Mouse (Mus musculus) embryonic facial prominence, embryonic 10.5 days (tissue): ENCODE measurements around the gene Cdc42bpa. TPM values are rescaled to one million over a fixed set of nuclear protein-coding genes. Genes with fewer than 3 reads are reported as not detected.

Experiments used
- DNase-seq: peaks from one replicate; pipeline ENCODE4 v3.0.0-alpha.2; 2017; ENCODE audit warnings: low spot score
- H3K27ac ChIP-seq: fragments of 300-500 bp; sonication (generic); replicated peaks from 2 replicates; pipeline ENCODE4 v1.5.1; 2016; ENCODE audit warnings: mild to moderate bottlenecking
- H3K27me3 ChIP-seq: fragments of 300-500 bp; sonication (generic); replicated peaks from 2 replicates; pipeline ENCODE4 v1.6.1; 2016; ENCODE audit warnings: low read depth, mild to moderate bottlenecking; ENCODE audit not compliant: poor library complexity, severe bottlenecking
- H3K36me3 ChIP-seq: fragments of 300-500 bp; sonication (generic); replicated peaks from 2 replicates; pipeline ENCODE4 v1.6.1; 2016; ENCODE audit warnings: mild to moderate bottlenecking, moderate library complexity
- H3K4me1 ChIP-seq: fragments of 300-500 bp; sonication (generic); 2 replicates; pipeline ENCODE4 v1.6.1; 2016
- H3K4me3 ChIP-seq: fragments of 300-500 bp; sonication (generic); 2 replicates; pipeline ENCODE4 v1.5.1; 2016; ENCODE audit warnings: mild to moderate bottlenecking, moderate library complexity
- H3K9me3 ChIP-seq: fragments of 300-500 bp; sonication (generic); 2 replicates; pipeline ENCODE4 v1.6.1; 2016; ENCODE audit warnings: mild to moderate bottlenecking
- WGBS: fragments of 180-500 bp; shearing (Covaris S2); methylation state at CpG from one replicate; pipeline ENCODE4 v1.1.7; 2016; 5-methylcytosine and 5-hydroxymethylcytosine counted together
- polyA plus RNA-seq: library from polyadenylated mRNA; unstranded; fragments of >200 nt; fragmentation: Nextera tagmentation; extraction: Ambion mirVana; gene quantifications from 2 replicates; pipeline ENCODE4 v1.2.1, GENCODE M21; 2016

Gene Cdc42bpa
- polyA plus RNA-seq, 1 experiment from 2014 or later, result 12.9 TPM

DNA sequence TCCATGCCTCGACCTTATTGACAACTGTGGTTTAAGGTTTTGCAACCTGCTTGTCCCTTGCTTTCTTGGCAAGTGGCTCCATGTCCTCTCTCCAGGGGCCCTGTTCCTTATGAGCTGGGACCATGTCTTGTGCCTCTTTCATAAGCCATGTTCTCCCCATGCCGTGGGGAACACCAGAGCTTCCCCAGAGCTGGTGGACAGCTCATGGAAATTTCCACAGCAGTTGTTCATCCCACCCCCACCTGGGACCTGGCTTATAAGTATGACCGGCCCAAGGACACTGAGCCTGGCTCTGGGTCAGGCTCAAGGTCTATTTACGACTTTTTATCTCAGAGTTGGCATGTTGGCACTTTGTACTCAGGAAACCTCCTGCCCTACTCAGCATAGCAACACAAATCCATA lies 249.8 kb downstream of the Cdc42bpa start:
- no peak for DNase-seq
- 86% methylated on average over 4 of the region's 4 CpGs for WGBS

DNA sequence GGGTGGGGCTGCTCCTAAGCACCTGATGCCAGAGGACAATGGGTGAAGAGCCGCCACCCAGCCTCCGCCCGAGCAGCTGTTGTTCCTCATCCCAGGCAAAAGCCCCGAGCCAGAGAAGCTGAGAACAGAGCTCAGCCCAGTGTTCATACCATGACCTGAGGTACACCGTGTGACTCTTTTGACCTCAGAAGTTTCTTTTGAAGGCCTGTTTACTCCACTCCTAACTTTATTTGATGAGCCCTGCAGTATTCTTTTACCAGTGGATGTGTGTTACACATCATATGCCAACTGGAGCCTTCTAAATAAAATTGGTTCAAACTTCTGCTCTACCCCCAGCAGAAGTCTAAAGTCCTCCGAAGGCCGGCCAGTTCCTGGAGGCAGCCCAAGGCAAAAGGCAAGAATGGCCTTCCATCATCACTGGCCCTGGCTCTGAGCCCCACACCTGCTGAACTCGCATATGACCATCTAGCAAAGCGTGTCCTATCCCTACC lies 250.6 kb downstream of the Cdc42bpa start:
- no peak for DNase-seq
- WGBS, result 85% methylated on average over 9 of the region's 9 CpGs
- no peaks in the 10 kb centered on the region for H3K27me3 ChIP-seq
- H3K4me1 ChIP-seq, result no peaks in the 10 kb centered on the region
- no peaks in the 10 kb centered on the region for H3K36me3 ChIP-seq
- H3K9me3 ChIP-seq, result no peaks in the 10 kb centered on the region
- H3K27ac ChIP-seq, result no peak overlapping the region
- no peak overlapping the region for H3K4me3 ChIP-seq

More for the DNA sequence above, 249.8 kb downstream of the Cdc42bpa start:
- Histone ChIP-seq H3K4me3 (no peak overlapping the region), H3K36me3 (no peaks in the 10 kb centered on the region), H3K27ac (no peak overlapping the region), H3K27me3 (no peaks in the 10 kb centered on the region), H3K9me3 (no peaks in the 10 kb centered on the region; the same call in 1 of the 2 replicates), H3K4me1 (no peaks in the 10 kb centered on the region)

DNA sequence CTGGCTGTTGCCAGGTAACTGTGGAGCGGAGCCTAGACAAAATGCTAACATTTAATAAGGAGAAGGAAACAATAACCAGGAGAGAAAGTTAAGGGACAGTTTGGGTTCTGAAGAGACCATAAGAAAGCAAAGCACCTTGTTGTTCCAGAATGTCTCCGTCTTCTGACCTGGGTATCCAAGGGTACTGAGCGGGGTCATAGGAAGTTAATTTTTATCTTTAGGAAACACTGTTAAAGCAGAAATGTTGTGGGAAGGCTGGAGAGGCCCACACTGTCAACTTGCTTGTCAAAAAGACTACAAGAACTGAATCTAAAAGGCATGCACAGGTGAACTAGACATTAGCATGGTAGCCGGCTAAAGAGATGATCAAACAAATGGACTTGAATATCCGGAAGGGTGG lies 252.6 kb downstream of the Cdc42bpa start:
- Histone ChIP-seq H3K27ac (no peak overlapping the region), H3K36me3 (no peaks in the 10 kb centered on the region), H3K27me3 (no peaks in the 10 kb centered on the region), H3K9me3 (no peaks in the 10 kb centered on the region), H3K4me3 (no peak overlapping the region), H3K4me1 (no peaks in the 10 kb centered on the region)
- 89% methylated on average over 5 of the region's 5 CpGs for WGBS
- no peak for DNase-seq

DNA sequence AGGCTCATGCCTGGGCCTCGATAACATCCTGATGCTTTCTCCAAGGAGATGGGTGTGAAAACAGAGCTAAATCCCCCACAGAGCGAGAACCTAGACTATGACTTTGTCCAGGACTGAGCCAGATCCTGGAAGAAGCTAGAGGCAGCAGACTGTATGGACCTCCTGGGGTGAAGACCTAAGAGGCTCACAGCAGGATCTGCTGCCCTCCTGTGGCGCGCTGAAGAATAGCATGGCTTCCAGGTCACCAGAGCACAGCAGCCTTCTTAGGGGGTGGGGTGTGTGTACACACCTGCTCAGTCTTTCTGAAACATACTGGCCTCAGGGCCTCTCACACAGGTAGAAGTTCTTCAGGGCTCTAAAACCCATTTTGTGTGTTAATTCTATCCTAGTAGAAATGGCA lies 254.8 kb downstream of the Cdc42bpa start:
- no peak overlapping the region for H3K4me3 ChIP-seq
- no peaks in the 10 kb centered on the region for H3K9me3 ChIP-seq
- no peaks in the 10 kb centered on the region for H3K36me3 ChIP-seq
- H3K27ac ChIP-seq, result no peak overlapping the region
- DNase-seq, result peak; percentile 74
- 23% methylated on average over 4 of the region's 4 CpGs for WGBS
- H3K4me1 ChIP-seq, result no peaks in the 10 kb centered on the region
- H3K27me3 ChIP-seq, result no peaks in the 10 kb centered on the region

Other genes starting within 250 kb of the Cdc42bpa start
- gene Kif28, start 215.2 kb upstream of the Cdc42bpa start, polyA plus RNA-seq, result 0.06 TPM in 1 of 2 replicates, not detected in the other
- gene Gm10518, start 157.1 kb upstream of the Cdc42bpa start, polyA plus RNA-seq, result 0.14 and 0.17 TPM in 2 replicates
- gene Ahctf1, start 156.8 kb upstream of the Cdc42bpa start, polyA plus RNA-seq, result 30.8 and 35.3 TPM in 2 replicates
- 1.7 and 2.6 TPM in 2 replicates for gene Coq8a, start 239.1 kb downstream of the Cdc42bpa start, polyA plus RNA-seq